Mouse (Mus musculus) layer of hippocampus, adult 9-10 months (tissue): ENCODE measurements at regions not wholly inside any gene's neighbourhood (a gene's known extent, or its start where the extent isn't known, plus 50 kb on each side); places are given as distances from the start of the nearest gene placed in this dataset.

Experiments used
- DNase-seq: peaks from one replicate; pipeline ENCODE4 v3.0.0; 2022; ENCODE audit warnings: low spot score

DNA sequence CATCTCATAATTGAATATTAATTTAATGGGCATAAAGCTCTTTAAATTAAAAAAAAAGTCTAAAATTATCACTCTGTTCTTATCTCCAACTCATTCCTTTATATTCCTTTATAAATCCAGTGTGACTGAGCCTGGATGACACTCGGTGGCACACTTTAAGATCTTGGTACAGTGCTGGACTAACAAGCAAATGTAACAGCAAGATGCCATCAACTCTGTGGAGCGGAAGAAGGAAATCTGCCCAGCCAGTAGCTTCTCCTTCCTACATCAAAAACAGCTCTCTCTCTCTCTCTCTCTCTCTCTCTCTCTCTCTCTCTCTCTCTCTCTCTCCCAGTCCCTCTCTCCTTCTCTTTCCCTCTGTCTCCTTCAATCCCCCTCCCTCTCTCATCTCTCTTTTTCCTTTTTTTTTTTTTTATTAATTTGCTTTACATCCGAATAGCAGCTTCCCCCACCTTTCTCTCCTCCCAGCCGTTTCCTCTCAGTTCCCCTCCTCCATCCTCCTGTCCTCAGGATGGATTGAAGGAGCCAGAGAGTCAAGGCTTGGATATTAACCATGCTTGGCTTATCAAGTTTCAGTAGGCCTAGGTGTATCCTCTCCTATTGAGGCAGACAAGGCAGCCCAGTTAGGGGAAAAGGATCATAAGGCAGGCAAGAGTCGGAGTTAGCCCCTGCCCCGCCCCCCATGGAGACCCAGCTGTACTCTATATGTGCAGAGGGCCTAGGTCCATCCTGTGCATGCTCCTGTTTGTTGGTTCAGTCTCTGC, 130.4 kb upstream of the Tmtc2 start:
- DNase-seq = no peak

- DNase-seq = no peak
Measured at GRCm38 (mm10) chr10:105693131-105693530, 118.9 kb upstream of the Tmtc2 start.

- peak; percentile 5 for DNase-seq
Measured at GRCm38 (mm10) chr10:105689388-105689787, 115.1 kb upstream of the Tmtc2 start.

GRCm38 (mm10) chr10:105688879-105689278, 114.6 kb upstream of the Tmtc2 start:
- DNase-seq = no peak

- no peak for DNase-seq
Measured at GRCm38 (mm10) chr10:105686876-105687275, 112.6 kb upstream of the Tmtc2 start.

GRCm38 (mm10) chr10:105679598-105679997, 105.3 kb upstream of the Tmtc2 start:
- DNase-seq = no peak

DNA sequence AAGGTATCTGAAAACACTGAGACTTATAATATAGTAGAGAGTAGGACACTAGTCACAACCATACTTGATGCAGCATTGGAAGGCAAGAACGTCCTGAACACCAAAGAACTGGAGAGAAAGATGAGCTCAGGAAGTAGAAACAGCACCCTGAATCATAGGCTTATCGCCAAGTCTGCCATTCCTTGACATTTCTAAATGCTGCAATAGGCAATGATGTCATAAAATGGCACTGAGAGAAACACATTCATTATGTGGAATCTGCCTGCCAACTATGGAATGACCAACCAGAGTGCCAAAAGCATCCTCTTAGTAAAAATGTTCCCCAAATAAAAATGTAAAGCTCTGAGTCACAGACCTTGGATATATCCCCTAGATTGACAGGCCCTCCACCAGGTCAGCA, 92.7 kb upstream of the Tmtc2 start:
- no peak for DNase-seq

DNA sequence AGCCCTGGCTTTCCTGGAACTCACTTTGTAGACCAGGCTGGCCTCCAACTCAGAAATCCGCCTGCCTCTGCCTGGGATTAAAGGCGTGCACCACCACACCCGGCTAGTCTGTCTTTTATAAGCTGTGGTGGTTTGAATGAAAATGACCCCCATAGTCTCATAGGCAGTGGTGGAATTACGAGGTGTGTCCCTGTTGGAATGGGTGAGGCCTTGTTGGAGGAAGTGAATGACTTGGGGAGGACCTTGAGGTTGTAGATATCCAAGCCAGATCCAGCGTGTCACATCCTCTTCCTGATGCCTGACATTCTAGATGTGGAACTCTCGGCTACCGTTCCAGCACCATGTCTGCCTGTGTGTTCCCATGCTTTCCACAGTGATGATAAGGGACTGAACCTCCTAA, 86.5 kb upstream of the Tmtc2 start:
- no peak for DNase-seq

GRCm38 (mm10) chr10:105656788-105657187, 82.5 kb upstream of the Tmtc2 start:
- no peak for DNase-seq

- DNase-seq = no peak
Measured at GRCm38 (mm10) chr10:105652475-105652874, 78.2 kb upstream of the Tmtc2 start.

DNA sequence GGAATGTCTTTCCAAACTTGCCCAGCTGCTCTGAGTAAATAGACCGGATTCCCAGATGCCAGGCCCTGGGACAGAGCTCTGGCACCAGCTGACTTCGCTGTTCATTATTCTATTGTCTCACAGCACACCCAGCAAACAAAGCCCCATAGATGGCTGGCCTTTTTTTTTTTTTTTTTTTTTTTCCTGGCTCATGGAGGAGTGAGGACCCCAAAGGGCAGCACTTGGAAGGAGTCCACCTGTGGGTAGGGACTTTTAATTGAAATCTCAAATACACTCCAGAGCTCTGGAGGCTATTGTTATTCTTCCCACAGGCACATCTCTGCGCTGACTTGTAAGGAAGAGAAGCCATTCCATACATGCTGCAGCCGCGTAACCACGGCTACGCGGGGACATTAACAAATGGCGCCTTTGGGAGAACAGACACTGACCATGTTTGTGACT, 64.8 kb upstream of the Tmtc2 start:
- DNase-seq = no peak

GRCm38 (mm10) chr10:105638500-105638899, 64.2 kb upstream of the Tmtc2 start:
- no peak for DNase-seq

DNA sequence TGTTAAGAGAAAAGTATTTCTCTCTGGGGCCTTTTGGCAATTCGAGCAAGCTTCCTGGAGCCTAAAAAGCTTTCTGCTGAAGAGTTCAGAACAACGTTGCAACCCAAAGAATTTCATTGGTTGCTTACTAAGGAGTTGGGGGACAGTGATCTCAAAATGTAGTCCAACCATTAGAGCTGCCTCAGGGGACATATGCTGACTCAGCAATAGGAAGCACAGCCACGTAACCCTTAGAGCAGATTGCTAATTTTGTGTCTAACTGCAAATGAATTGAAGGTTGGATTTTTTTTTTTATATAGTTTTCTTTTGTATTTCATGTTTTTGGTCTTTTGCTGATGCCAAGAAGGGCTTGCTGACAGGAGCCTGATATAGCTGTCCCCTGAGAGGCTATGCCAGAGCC, 52.6 kb upstream of the Tmtc2 start:
- no peak for DNase-seq

GRCm38 (mm10) chr10:105625324-105625950, 51.2 kb upstream of the Tmtc2 start:
- DNase-seq = no peak
